Mouse (Mus musculus) C2C12 (cell line): Measurements from ENCODE around the gene Slc38a6.

ENCODE experiments used
- CTCF ChIP-seq: IDR thresholded peaks from one replicate; pipeline ENCODE4 v1.5.1; 2011; ENCODE audit not compliant: control insufficient read depth, insufficient read depth, insufficient read length
- USF1 ChIP-seq: IDR thresholded peaks from one replicate; pipeline ENCODE4 v1.6.1; 2011; ENCODE audit warnings: low read depth, mild to moderate bottlenecking, control low read depth, moderate library complexity

GRCm38 (mm10) chr12:73357736-73358135 is 71.2 kb downstream of the Slc38a6 start:
- TF ChIP-seq CTCF (no peak), USF1 (no peak)
